Mouse (Mus musculus) adrenal gland, postnatal 14 days (tissue): ENCODE measurements around the gene AF366264. TPM values are rescaled to one million over a fixed set of nuclear protein-coding genes. Genes with fewer than 3 reads are reported as not detected.
A peak's percentile ranks its signal among the peaks of the same experiment; 100 is the strongest.
"Not testable (repeated sequence)": the region's sequence is repeated elsewhere in the genome, so short reads cannot be mapped to it uniquely, and the experiment has no call there.

Experiments
- DNase-seq: peaks from one replicate; pipeline ENCODE4 v3.0.0; 2021; ENCODE audit warnings: mixed read lengths
- long read RNA-seq, 2 experiments: library from polyadenylated mRNA; stranded (forward); transcript quantifications; one replicate each; pipeline ENCODE4 v2.0.0; 2021
- total RNA-seq: library from RNA; stranded (reverse); gene quantifications from 2 replicates; pipeline ENCODE4 v1.2.3, GENCODE M21; 2021

Gene AF366264
- total RNA-seq = not detected in 2 replicates
- long read RNA-seq, experiment 1 = 0 reads
- long read RNA-seq, experiment 2 = 0 reads

DNA sequence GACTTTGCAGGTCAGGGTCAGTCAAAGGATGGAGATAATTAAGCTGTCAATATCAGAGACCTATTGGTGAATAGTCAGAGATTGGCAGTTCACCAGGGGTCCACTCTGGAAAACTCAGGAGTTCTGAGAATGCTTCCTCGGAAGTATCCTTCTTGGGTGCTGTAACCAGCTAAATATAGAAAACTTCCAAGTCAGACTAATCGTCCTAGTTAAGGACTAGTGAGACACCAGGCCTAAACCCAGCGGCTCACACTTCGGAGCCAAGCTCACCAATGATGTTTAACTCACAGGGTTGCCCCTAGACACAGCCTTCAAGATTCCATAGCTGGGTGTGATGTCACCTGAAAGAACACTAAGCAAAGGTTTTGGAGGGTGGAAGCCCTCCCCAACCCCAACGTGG, at the start of gene AF366264:
Gene AF366264, minus strand, starts transcription at position 101 of the 400 bp plus-strand sequence.
- not testable (repeated sequence) for DNase-seq

DNA sequence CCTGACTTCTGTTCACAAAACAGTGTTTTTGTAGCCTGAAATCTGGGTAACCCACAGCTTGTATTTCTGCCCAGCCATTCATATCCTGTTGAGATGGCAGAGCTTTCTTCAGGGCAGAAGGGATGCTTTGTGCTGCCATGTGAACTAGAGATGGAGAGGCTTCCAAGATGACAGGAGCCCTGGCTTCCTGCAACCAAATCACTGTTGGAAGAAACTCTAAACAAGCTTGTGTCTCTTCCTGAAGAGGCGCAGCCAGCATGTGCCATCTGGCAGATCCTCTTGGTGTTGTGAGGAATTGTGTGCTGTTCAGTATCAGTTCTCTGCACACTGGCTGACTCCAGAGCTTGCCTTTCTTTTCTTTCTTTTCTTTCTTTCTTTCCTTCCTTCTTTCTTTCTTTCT, 5.1 kb upstream of the AF366264 start:
- not testable (repeated sequence) for DNase-seq

DNA sequence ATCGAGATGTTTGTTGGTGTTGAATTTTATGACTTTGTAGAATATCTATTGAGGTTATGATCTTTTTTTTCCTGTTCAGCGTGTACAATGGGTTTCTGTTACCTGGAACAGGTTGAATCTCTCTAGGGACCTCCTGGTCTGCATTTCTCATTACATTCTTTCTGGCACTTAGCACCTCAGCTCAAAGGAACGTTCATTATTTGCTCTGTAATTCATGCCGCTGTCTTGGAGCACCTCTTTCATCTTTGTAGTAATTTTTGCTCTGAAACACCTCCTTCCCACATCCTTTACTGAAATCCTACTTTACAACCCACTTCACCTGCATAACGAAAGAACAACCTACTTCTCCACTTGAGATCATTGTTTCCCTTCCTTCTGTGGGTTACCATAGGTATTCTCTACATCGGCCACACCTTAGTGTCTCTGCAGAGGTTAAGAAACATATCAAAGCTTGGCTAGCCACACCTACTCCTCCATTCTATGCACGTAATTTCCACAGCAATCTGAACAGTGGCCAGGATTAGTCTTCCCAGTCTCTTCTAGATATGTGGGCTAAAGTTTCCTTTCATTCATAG, 9.5 kb downstream of the AF366264 start:
- no peak for DNase-seq

DNA sequence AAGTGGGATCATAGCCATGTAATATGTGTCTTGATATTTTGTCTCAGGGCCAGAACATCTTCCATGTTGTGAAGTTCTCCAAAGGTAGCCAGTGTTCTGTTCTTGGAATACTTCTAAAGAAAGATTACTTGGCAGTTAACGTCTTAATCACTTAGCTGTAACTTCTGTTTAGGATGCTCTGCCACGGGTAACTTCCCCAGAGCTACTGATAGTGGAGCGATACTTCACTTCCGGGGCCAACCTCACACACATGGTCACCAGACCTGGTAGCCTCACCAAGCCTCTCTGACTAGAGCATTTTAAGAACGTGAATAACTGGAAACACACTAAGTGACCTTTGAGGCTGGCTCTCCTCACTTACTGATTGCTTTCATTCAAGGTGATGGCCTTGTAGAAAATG, 38.6 kb downstream of the AF366264 start:
- DNase-seq = no peak

DNA sequence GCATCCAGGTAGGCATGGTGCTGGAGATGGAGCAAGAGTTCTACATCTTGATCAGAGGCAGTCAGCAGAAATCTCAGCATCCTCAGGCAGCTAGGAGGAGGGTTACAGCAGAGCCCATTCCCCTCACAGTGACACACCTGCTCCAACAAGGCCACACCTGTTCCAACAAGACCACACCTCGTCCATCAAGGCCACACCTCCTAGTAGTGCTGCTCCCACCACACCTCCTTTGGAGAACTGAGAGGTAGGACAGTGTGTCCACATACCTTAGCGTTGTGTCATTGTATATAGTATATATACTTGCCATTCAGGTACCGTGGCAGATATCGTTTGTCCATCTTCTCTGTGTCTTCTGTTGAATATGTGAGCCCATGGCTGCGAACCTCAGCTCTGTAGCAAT, 40.5 kb downstream of the AF366264 start:
- no peak for DNase-seq

DNA sequence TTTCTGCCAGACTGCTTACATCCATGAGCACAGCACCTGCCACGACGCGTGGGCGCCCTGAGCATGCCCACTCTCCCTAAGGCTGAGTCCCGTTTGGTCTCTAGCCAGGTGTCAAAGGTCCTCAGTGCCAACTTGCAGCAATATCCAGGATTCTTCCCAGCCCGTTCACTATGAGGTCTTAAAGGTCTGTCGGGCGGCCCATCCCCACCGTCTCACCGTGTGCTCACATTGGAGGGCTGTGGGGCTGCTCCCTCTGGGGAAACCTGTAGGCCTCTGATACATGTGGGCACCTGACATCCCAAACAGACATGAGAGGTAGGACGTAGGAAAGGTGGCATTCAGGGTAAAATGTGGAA, 44.5 kb downstream of the AF366264 start:
- DNase-seq = no peak

- DNase-seq = no peak
These were observed 45.0 kb downstream of the AF366264 start for GRCm38 (mm10) chr8:13793097-13793745.

DNA sequence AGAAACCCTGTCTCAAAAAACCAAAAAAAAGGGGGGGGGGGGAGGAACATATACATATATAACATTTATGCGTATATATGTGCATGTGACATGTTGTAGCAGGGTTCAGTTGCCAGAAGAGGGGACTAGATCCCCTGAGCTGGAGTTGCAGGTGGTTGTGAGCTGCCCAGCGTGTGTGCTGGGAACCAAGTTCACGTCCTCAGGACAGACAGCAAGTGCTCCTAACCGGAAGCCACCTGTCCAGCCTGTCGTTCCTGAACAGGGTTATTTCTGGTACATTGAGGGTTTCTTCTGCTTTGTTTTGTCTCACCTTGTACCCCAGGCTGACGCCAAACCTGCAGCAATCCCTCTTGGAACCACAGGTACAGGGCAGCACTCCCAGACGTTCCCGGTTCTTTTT, 48.6 kb downstream of the AF366264 start:
- DNase-seq = no peak

DNA sequence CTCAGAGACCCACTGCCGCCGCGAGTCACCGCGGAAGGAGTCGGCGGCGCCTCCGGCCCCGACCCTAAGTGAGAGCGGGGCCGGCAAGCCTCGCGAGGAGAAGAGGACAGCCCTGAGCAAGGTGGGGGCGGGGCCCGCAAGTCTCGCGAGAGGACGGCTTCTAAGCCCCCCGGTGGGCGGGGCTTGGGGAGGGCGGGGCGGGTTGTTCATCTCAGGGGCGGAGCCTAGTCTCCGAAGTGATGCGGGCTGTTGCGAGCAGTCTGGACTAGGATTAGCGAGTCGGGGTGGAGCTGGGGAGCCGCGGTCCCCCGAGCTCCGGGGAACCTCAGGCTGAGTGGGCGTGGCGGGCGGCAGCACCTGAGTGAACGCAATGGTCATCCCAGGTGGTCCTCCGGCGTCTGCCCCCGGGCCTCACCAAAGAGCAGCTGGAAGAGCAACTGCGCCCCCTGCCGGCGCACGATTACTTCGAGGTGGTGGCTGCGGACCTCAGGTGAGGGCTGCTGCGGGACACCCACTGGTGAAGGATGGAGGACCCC, 52.4 kb downstream of the AF366264 start:
- DNase-seq = peak; percentile 99

GRCm38 (mm10) chr8:13785250-13785763, 52.9 kb downstream of the AF366264 start, which contains the start of gene Upf3a:
TSS of gene Upf3a (plus strand) at chr8:13785615.
- peak; percentile 97 for DNase-seq

Other genes starting within 250 kb of the AF366264 start
- gene Rasa3, start 160.8 kb downstream of the AF366264 start, total RNA-seq = 29.4 and 39.3 TPM in 2 replicates
- gene Cfap97d2, start 132.5 kb downstream of the AF366264 start, total RNA-seq = not detected in 2 replicates
- 50.5 and 55.1 TPM in 2 replicates for gene Cdc16, start 80.7 kb downstream of the AF366264 start, total RNA-seq
- 30.0 and 37.5 TPM in 2 replicates for gene Upf3a, start 52.8 kb downstream of the AF366264 start, total RNA-seq
- 21.5 and 23.8 TPM in 2 replicates for gene Champ1, start 31.3 kb upstream of the AF366264 start, total RNA-seq
- gene Coprs, start 51.9 kb upstream of the AF366264 start, total RNA-seq = 11.7 and 12.6 TPM in 2 replicates